Mouse (Mus musculus) B cell, adult 62 days (primary cell): ENCODE measurements around the gene Cst13. TPM values are rescaled to one million over a fixed set of nuclear protein-coding genes. Genes with fewer than 3 reads are reported as not detected.

Source experiments
- total RNA-seq: library from RNA; stranded (reverse); gene quantifications from 4 replicates; pipeline ENCODE4 v1.2.4, GENCODE M21; 2023

Cst13 gene
- not detected in 4 replicates for total RNA-seq

DNA sequence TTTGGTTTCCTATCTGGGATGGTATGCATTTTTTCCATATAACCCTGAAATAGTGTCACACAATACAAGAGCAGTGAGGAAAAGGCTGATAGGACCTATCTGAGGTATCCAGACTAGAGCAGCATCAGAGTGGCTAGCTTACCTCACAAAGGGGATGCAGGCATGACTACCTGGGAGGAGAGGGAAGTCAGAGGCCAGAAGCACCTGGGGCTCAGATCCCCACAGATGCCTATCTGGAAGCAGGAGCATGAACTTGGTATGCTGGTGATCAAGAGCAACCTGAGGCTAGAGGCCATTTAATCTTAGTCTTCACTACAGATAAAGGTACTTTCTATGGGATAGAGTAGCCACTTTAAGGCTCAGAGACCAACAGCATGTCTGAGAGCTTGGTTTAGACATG is at the start of gene Cst13:
Gene Cst13 (plus strand): TSS at position 173 of the 400 bp plus-strand sequence.

DNA sequence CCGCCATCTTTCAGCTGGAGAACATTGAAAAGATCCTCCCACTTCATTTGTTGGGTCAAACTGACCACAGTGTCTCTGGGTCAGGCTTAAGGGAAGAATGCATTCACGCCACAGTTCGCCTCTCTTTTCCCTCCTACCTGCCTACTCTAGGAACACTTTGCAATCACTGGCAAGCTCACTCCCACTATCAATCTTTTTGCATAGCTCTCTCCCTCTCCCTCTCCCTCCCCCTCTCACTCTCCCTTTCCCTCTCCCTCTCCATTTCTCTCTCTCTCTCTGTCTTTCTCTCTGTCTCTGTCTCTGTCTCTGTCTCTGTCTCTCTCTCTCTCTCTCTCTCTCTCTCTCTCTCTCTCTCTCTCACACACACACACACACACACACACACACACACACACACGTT is 48.5 kb upstream of the Cst13 start, which contains the start of gene Cst11:
Gene Cst11 (minus strand): TSS at position 101 of the 400 bp plus-strand sequence.

DNA sequence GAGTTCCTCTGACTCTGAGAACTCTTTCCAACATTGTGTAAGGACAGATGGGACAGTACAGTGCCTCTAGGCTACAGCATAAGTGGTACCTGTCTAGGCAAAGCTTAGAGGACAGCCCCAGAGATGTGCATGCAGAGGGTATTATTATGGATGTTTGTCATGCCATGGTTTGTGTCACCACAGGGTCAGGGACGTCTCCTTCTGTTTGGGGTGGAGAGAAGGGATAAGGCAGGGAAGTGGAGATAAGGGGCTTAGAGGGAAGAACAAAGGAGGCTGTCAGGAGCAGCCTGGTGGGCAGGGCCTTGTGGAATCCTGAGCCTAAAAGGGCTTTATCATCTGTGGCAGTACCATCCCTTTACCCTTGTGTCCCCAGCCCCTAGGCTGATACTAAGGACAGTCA is 38.2 kb upstream of the Cst13 start, which contains the start of gene 8030411F24Rik:
Gene 8030411F24Rik (plus strand): TSS at position 301 of the 400 bp plus-strand sequence.

DNA sequence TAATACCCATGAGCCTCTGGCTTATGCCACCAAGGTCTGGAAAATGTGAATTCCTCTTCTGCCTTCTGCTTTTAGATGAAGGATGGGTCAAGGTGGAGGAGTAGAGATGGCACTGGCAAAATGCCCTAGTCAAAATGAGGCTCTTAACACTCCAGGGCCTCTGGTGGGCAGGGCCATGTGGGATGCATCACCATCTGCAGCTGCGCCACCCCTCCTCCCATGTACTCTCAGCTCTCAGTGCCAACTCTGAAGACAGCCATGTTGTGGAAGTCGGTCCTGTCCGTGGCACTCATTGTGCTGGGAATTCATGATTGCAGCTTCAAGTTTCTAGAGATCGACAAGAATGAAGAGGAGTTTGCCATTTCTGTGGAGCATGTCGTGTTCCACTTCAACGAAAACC is 30.7 kb upstream of the Cst13 start, which contains the start of gene Cst12:
Gene Cst12 (plus strand): TSS at position 220 of the 400 bp plus-strand sequence.

DNA sequence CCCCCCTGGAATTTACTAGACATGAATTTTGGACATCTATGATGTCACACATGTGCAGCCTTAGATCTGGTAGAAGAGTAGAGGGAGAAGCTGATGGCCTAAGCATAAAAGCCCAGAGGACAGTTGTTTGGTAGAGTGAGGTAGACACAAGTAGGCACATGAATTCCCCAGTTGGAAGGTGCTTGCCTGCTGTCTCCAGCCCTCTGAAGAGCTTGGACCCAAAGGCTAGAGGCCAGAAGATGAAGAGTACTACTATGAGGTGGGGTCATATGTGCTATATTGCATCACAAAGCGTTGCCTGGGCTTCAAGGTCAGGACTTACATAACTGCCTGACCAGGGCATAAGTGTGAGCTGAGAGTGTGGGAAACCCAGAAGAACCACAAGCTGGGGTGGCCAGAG is 21.4 kb upstream of the Cst13 start, which contains the start of gene Cst8:
Gene Cst8 (plus strand): TSS at position 301 of the 400 bp plus-strand sequence.

DNA sequence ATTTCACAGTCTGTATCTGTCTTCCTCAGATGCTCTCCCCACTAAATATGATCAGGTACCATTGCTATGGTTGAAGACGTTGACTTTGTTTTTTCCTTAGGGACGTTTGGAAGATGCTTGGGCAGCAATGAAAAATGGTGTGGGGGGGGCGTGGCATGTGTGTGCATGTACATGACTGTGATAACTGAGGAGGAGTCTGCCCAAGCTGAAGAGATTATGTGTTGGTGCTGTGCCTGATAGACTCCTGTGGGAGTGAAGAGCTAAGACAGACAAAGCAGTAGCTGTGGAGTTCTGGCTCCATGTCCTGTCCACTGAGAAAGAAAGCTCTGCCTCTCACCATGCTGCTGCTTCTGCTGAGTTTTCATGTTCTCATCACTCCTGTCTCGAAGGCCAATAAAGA is 15.0 kb downstream of the Cst13 start, which contains the start of gene Cst9:
Gene Cst9 (plus strand): TSS at position 236 of the 400 bp plus-strand sequence.

DNA sequence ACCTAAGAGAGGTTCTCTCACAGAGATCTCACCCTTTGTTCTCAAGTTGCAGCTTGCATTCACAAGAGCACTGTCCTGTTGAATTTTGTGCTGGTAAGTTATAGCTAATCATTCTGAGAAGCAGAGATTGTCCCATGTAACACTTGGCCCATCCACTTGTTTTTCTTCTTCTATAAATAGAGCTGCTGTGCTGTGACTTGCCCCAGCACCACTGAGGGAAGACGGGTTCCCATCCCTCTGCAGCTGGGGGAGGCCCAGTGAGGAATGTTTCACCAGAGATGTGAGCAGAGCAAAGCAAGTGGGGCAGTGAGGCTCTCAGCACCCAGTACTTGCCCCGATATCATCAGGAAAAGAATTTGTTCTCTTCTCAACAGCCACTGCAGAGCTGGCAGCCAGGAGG is 45.1 kb downstream of the Cst13 start, which contains the start of gene 9230104L09Rik:
Gene 9230104L09Rik (minus strand): TSS at position 73 of the 400 bp plus-strand sequence.

DNA sequence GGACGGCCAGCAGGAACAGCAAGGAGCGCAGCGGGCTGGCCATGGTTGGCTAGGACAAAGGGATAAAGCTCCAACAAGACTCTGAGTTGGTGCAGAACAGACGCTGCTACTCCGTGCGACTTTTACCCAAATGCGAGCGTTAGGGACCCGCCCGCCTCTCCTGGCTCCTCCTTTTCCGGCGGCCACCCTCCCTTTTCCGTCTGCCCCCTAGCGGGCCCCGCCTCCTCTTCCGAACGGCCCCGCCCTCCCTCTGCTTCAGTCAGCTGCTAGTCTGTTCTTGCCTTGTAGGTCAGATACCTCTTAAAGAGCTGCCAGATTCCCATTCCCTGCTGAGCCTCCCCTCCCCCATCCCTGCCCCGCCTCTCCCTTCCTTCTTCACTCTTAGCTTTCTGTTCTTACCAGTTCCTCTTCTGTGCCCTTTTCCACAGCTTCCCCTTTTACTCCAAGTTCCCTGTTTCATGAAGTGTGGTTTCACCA is 55.5 kb downstream of the Cst13 start, which contains the start of gene Cst3:
Gene Cst3 (minus strand): TSS at position 358 of the 477 bp plus-strand sequence.

Other genes with a start within 250 kb of the Cst13 start
- 9.6 to 12.9 TPM (median 11.8 TPM) in 4 replicates for gene Nxt1, start 147.5 kb upstream of the Cst13 start, total RNA-seq
- 8.5 to 9.2 TPM (median 9.0 TPM) in 4 replicates for gene Gzf1, start 139.1 kb upstream of the Cst13 start, total RNA-seq
- 0.42 to 0.85 TPM (median 0.50 TPM) in 4 replicates for gene Napb, start 87.6 kb upstream of the Cst13 start, total RNA-seq
- not detected in 4 replicates for gene Cstl1, start 69.7 kb upstream of the Cst13 start, total RNA-seq
- not detected in 4 replicates for gene Cst11, start 48.6 kb upstream of the Cst13 start, total RNA-seq
- not detected in 4 replicates for gene 8030411F24Rik, start 38.1 kb upstream of the Cst13 start, total RNA-seq
- gene Cst12, start 30.7 kb upstream of the Cst13 start, total RNA-seq, result not detected in 4 replicates
- gene Cst8, start 21.3 kb upstream of the Cst13 start, total RNA-seq, result not detected in 4 replicates
- gene Cst9, start 15.1 kb downstream of the Cst13 start, total RNA-seq, result not detected in 4 replicates
- not detected in 4 replicates for gene 9230104L09Rik, start 45.0 kb downstream of the Cst13 start, total RNA-seq
- 149 to 170 TPM (median 162 TPM) in 4 replicates for gene Cst3, start 55.6 kb downstream of the Cst13 start, total RNA-seq
- gene Gm1330, start 183.2 kb downstream of the Cst13 start, total RNA-seq, result not detected in 4 replicates
- not detected in 4 replicates for gene Gm10750, start 197.2 kb downstream of the Cst13 start, total RNA-seq